Mouse (Mus musculus) lung, embryonic 15.5 days (tissue): Measurements from ENCODE around the gene Parp6. TPM values are rescaled to one million over a fixed set of nuclear protein-coding genes. Genes with fewer than 3 reads are reported as not detected.

ENCODE experiments used
- ATAC-seq: fragments of 200-750 bp; cut with Nextera tagmentation; 2 replicates; pipeline ENCODE4 v1.8.0; 2017; ENCODE audit warnings: moderate number of reproducible peaks, borderline replicate concordance; ENCODE audit not compliant: low FRiP score, low TSS enrichment; ENCODE audit errors: extremely low read depth
- H3K27ac ChIP-seq: fragments of 300-500 bp; sonication (generic); 2 replicates; pipeline ENCODE4 v1.5.1; 2015; ENCODE audit warnings: moderate library complexity, mild to moderate bottlenecking, inconsistent platforms
- H3K27me3 ChIP-seq: fragments of 300-500 bp; sonication (generic); 2 replicates; pipeline ENCODE4 v1.6.1; 2015; ENCODE audit warnings: inconsistent platforms
- H3K36me3 ChIP-seq: fragments of 300-500 bp; sonication (generic); 2 replicates; pipeline ENCODE4 v1.6.1; 2015; ENCODE audit warnings: inconsistent platforms
- H3K4me1 ChIP-seq: fragments of 300-500 bp; sonication (generic); 2 replicates; pipeline ENCODE4 v1.6.1; 2015; ENCODE audit warnings: inconsistent platforms
- H3K4me2 ChIP-seq: fragments of 300-500 bp; sonication (generic); 2 replicates; pipeline ENCODE4 v1.6.1; 2015; ENCODE audit warnings: inconsistent platforms, mild to moderate bottlenecking, moderate library complexity
- H3K4me3 ChIP-seq: fragments of 300-500 bp; sonication (generic); 2 replicates; pipeline ENCODE4 v1.5.1; 2015; ENCODE audit warnings: mild to moderate bottlenecking, inconsistent platforms
- H3K9ac ChIP-seq: fragments of 300-500 bp; sonication (generic); 2 replicates; pipeline ENCODE4 v1.6.1; 2015; ENCODE audit warnings: inconsistent platforms
- H3K9me3 ChIP-seq: fragments of 300-500 bp; sonication (generic); 2 replicates; pipeline ENCODE4 v1.6.1; 2016; ENCODE audit warnings: inconsistent platforms
- WGBS: fragments of 180-500 bp; shearing (Covaris S2); methylation state at CpG from one replicate; pipeline ENCODE4 v1.1.7; 2015; 5-methylcytosine and 5-hydroxymethylcytosine counted together
- polyA plus RNA-seq: library from polyadenylated mRNA; unstranded; fragments of >200 nt; fragmentation: Nextera tagmentation; extraction: Ambion mirVana; gene quantifications from 2 replicates; pipeline ENCODE4 v1.2.1, GENCODE M21; 2015

The Parp6 gene
- polyA plus RNA-seq: 18.3 and 21.6 TPM in 2 replicates

GRCm38 (mm10) chr9:59616622-59617306 lies at the start of gene Parp6:
Gene Parp6 (plus strand): TSS chr9:59617284.
- peak within 1 kb of the TSS; percentile 59 for H3K4me2 ChIP-seq
- peak within 1 kb of the TSS; percentile 94 for H3K27ac ChIP-seq
- under 1% methylated on average over 36 of the region's 36 CpGs for WGBS
- no peaks in the 10 kb centered on the region for H3K36me3 ChIP-seq
- H3K4me1 ChIP-seq: peaks cover 9% of the 10 kb centered on the region
- H3K27me3 ChIP-seq: no peaks in the 10 kb centered on the region
- H3K9me3 ChIP-seq: no peaks in the 10 kb centered on the region
- peak within 1 kb of the TSS; percentile 88 for H3K9ac ChIP-seq
- H3K4me3 ChIP-seq: peak within 1 kb of the TSS; percentile 91
- peak; percentile 99 for ATAC-seq

DNA sequence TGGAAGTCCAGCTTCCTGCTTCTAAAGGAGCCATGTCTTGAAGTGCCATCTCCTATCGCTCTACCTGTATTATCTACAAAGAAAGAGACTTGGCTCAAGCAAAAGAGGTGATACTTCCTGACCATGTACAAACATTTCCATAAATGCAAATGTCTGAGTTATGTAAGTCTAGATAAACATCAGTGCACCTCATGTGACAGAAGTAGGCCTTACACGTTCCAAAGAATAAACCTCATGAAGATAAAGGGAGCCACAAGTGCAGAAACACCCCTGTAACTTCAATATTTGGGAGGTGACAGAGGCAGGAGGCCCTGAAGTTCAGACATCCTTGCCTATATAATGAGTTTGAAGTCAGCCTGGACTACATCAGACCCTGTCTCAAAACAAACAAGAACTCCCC lies 45.2 kb upstream of the Parp6 start:
- no peaks in the 10 kb centered on the region for H3K4me1 ChIP-seq
- ATAC-seq: no peak
- WGBS: 64% methylated on average over 2 of the region's 2 CpGs
- no peak overlapping the region for H3K9ac ChIP-seq
- H3K4me3 ChIP-seq: no peak overlapping the region
- H3K4me2 ChIP-seq: no peak overlapping the region
- H3K27ac ChIP-seq: no peak overlapping the region
- no peaks in the 10 kb centered on the region for H3K9me3 ChIP-seq
- no peaks in the 10 kb centered on the region for H3K36me3 ChIP-seq
- H3K27me3 ChIP-seq: peaks cover 10% of the 10 kb centered on the region; the same call in 1 of the 2 replicates

DNA sequence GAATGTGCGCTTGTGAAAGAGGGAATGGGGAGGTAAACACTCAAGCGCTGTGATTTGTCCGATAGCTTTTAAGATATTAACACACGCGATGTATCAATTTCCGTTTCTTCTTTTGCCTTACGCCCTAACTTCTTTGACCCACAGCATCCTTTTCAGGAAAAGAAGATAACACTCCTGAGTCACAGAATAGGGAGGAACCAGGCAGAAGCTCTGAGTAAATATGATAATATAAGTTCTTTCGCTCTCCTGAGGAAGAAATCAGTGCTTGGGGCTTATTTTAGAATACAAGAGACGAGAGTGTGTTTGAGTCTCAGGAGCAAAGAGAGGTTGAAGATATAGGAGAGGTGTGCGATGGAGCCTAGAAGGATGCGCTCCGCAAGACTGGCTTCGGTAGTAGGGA lies 39.7 kb upstream of the Parp6 start:
- H3K4me3 ChIP-seq: peak overlapping the region; percentile 47
- H3K36me3 ChIP-seq: no peaks in the 10 kb centered on the region
- H3K27ac ChIP-seq: no peak overlapping the region
- peaks cover 26% of the 10 kb centered on the region; the same call in 1 of the 2 replicates for H3K27me3 ChIP-seq
- peaks cover 9% of the 10 kb centered on the region for H3K4me1 ChIP-seq
- peak overlapping the region; percentile 64 for H3K4me2 ChIP-seq
- 8% methylated on average over 13 of the region's 13 CpGs for WGBS
- ATAC-seq: no peak
- H3K9me3 ChIP-seq: no peaks in the 10 kb centered on the region
- no peak overlapping the region for H3K9ac ChIP-seq

DNA sequence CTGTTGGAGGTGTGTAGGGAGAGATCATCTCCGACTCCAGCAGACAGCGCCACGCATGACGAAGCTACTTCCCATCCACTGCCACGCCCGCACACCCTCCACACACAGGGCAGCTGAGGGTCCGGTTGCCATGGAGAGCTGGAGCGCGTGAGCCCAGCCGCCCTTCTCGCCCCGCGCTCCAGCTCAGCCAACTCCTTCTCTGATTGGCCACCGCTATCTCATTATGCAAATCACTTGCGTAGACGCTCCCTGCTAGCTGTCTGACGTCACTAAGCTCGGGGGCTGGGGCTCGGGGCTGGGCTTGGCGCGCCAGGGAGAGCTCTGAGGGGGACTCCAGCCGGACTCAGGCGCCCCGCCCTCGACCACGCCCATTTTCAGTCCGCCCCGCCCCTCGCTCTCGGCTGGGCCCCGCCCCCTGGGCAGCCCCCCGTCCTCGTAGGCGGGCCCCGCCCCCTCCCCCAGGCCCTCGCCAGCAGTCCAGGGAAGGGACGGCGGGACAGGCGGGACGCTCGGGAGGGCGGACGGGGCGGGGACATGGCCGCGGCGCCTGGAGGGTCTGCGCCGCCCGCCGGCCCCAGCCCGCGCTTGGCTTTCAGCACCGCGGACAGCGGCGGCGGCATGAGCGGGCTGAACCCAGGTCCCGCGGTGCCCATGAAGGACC lies 39.1 kb upstream of the Parp6 start, which contains the start of gene Celf6:
Gene Celf6 (plus strand): TSS at position 74 of the 661 bp plus-strand sequence.
- WGBS: 1% methylated on average over 50 of the region's 61 CpGs
- Histone ChIP-seq H3K4me2 (peak within 1 kb of the TSS; percentile 64), H3K27ac (no peak within 1 kb of the TSS), H3K36me3 (no peaks in the 10 kb centered on the region), H3K4me1 (peaks cover 9% of the 10 kb centered on the region), H3K9ac (no peak within 1 kb of the TSS), H3K4me3 (peak within 1 kb of the TSS; percentile 47), H3K27me3 (peaks cover 26% of the 10 kb centered on the region; the same call in 1 of the 2 replicates), H3K9me3 (no peaks in the 10 kb centered on the region)
- peak; percentile 99 for ATAC-seq

GRCm38 (mm10) chr9:59578505-59578867 lies 38.6 kb upstream of the Parp6 start:
- Histone ChIP-seq H3K27ac (no peak overlapping the region), H3K9me3 (no peaks in the 10 kb centered on the region), H3K27me3 (peaks cover 26% of the 10 kb centered on the region; the same call in 1 of the 2 replicates), H3K4me3 (peak overlapping the region; percentile 47), H3K9ac (no peak overlapping the region), H3K4me1 (peaks cover 9% of the 10 kb centered on the region), H3K4me2 (peak overlapping the region; percentile 64), H3K36me3 (no peaks in the 10 kb centered on the region)
- under 1% methylated on average over 20 of the region's 20 CpGs for WGBS
- no peak; the same call in 1 of the 2 replicates for ATAC-seq

GRCm38 (mm10) chr9:59584871-59585308 lies 32.2 kb upstream of the Parp6 start:
- Histone ChIP-seq H3K9ac (no peak overlapping the region; the same call in 1 of the 2 replicates), H3K27ac (no peak overlapping the region), H3K9me3 (no peaks in the 10 kb centered on the region), H3K36me3 (no peaks in the 10 kb centered on the region), H3K4me3 (peak overlapping the region; percentile 30), H3K27me3 (peaks cover 16% of the 10 kb centered on the region; the same call in 1 of the 2 replicates), H3K4me2 (peak overlapping the region; percentile 55), H3K4me1 (no peaks in the 10 kb centered on the region)
- 0 out of 2 replicates have a peak, but pooled peaks have one; percentile 42 for ATAC-seq
- 4% methylated on average over 13 of the region's 13 CpGs for WGBS

GRCm38 (mm10) chr9:59588252-59588651 lies 28.8 kb upstream of the Parp6 start:
- H3K27ac ChIP-seq: no peak overlapping the region
- no peak for ATAC-seq
- H3K4me2 ChIP-seq: no peak overlapping the region
- peaks cover 11% of the 10 kb centered on the region; the same call in 1 of the 2 replicates for H3K27me3 ChIP-seq
- no peak overlapping the region for H3K4me3 ChIP-seq
- no peak overlapping the region for H3K9ac ChIP-seq
- H3K9me3 ChIP-seq: no peaks in the 10 kb centered on the region
- 54% methylated on average over 5 of the region's 5 CpGs for WGBS
- no peaks in the 10 kb centered on the region for H3K4me1 ChIP-seq
- H3K36me3 ChIP-seq: no peaks in the 10 kb centered on the region

- 32% methylated on average over 12 of the region's 12 CpGs for WGBS
- Histone ChIP-seq H3K4me1 (no peaks in the 10 kb centered on the region), H3K27me3 (peaks cover 11% of the 10 kb centered on the region; the same call in 1 of the 2 replicates), H3K9ac (no peak overlapping the region), H3K9me3 (no peaks in the 10 kb centered on the region), H3K36me3 (no peaks in the 10 kb centered on the region), H3K27ac (no peak overlapping the region), H3K4me3 (no peak overlapping the region), H3K4me2 (no peak overlapping the region)
- no peak for ATAC-seq
Observed at GRCm38 (mm10) chr9:59588710-59589671, 28.1 kb upstream of the Parp6 start.

GRCm38 (mm10) chr9:59589703-59590439 lies 27.2 kb upstream of the Parp6 start:
- no peaks in the 10 kb centered on the region for H3K9me3 ChIP-seq
- WGBS: 62% methylated on average over 10 of the region's 10 CpGs
- no peaks in the 10 kb centered on the region for H3K4me1 ChIP-seq
- H3K4me3 ChIP-seq: no peak overlapping the region
- no peak for ATAC-seq
- H3K9ac ChIP-seq: no peak overlapping the region
- no peak overlapping the region for H3K4me2 ChIP-seq
- H3K36me3 ChIP-seq: no peaks in the 10 kb centered on the region
- peaks cover 11% of the 10 kb centered on the region; the same call in 1 of the 2 replicates for H3K27me3 ChIP-seq
- no peak overlapping the region for H3K27ac ChIP-seq

- Histone ChIP-seq H3K27me3 (peaks cover 19% of the 10 kb centered on the region), H3K4me1 (no peaks in the 10 kb centered on the region), H3K36me3 (no peaks in the 10 kb centered on the region), H3K9me3 (no peaks in the 10 kb centered on the region), H3K27ac (no peak overlapping the region), H3K9ac (no peak overlapping the region), H3K4me2 (no peak overlapping the region), H3K4me3 (no peak overlapping the region)
- no peak for ATAC-seq
- WGBS: 56% methylated on average over 8 of the region's 8 CpGs
Observed at GRCm38 (mm10) chr9:59601661-59602060, 15.4 kb upstream of the Parp6 start.

- Histone ChIP-seq H3K4me2 (no peak overlapping the region), H3K4me3 (no peak overlapping the region), H3K36me3 (no peaks in the 10 kb centered on the region), H3K27ac (no peak overlapping the region), H3K9me3 (no peaks in the 10 kb centered on the region), H3K27me3 (peaks cover 19% of the 10 kb centered on the region), H3K4me1 (no peaks in the 10 kb centered on the region), H3K9ac (no peak overlapping the region)
- ATAC-seq: no peak
- WGBS: 48% methylated on average over 6 of the region's 6 CpGs
Observed at GRCm38 (mm10) chr9:59605967-59606366, 11.1 kb upstream of the Parp6 start.
